Mouse (Mus musculus): ENCODE measurements around the gene Prpf4b. TPM values are rescaled to one million over a fixed set of nuclear protein-coding genes. Genes with fewer than 3 reads are reported as not detected.
A peak's percentile ranks its signal among the peaks of the same experiment; 100 is the strongest.
"Not testable (repeated sequence)": the region's sequence is repeated elsewhere in the genome, so short reads cannot be mapped to it uniquely, and the experiment has no call there.

The Prpf4b gene
- polyA plus RNA-seq, 1 experiment from 2014 or later = 72.2 TPM

GRCm38 (mm10) chr13:34873801-34874681 lies 1.1 kb upstream of the Prpf4b start:
- Histone ChIP-seq H3K4me1 (peaks cover 6% of the 10 kb centered on the region; the same call in 1 of the 2 replicates), H3K27me3 (replicated peaks) (no peaks in the 10 kb centered on the region), H3K36me3 (no peaks in the 10 kb centered on the region), H3K27ac (peak overlapping the region; percentile 99), H3K9me3 (no peaks in the 10 kb centered on the region), H3K4me2 (peak overlapping the region; percentile 66), H3K9ac (peak overlapping the region; percentile 6; the same call in 1 of the 2 replicates), H3K4me3 (replicated peaks) (peak overlapping the region; percentile 97)
- ATAC-seq (ENCODE audit: insufficient read depth, low FRiP score, low read depth) = peak; percentile 95
- WGBS = 3% methylated on average over 45 of the region's 45 CpGs

DNA sequence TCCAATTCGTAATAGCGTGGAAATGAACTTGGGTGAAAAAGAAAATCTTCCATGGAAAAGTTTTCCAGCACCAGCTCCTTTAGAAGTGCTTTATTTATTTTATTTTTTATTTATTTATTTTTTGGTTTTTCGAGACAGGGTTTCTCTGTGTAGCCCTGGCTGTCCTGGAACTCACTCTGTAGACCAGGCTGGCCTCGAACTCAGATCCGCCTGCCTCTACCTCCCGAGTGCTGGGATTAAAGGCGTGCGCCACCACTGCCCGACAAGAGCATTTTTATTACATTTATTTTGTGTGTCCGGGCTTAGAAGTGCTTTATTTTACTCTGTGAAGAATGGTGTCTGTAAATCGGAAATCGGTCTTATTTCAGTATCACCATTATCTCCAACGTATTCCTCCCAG lies 366 bp upstream of the Prpf4b start:
- Histone ChIP-seq H3K27ac (peak overlapping the region; percentile 99), H3K4me3 (replicated peaks) (peak overlapping the region; percentile 97), H3K4me2 (peak overlapping the region; percentile 66)
- WGBS = 14% methylated on average over 13 of the region's 13 CpGs
- H3K9me3 ChIP-seq; ATAC-seq (ENCODE audit: insufficient read depth, low FRiP score, low read depth); H3K4me1 ChIP-seq; H3K9ac ChIP-seq; H3K27me3 ChIP-seq (replicated peaks); H3K36me3 ChIP-seq: not testable (repeated sequence)

- peaks cover 6% of the 10 kb centered on the region; the same call in 1 of the 2 replicates for H3K4me1 ChIP-seq
- H3K9me3 ChIP-seq = no peaks in the 10 kb centered on the region
- under 1% methylated on average over 50 of the region's 50 CpGs for WGBS
- H3K4me3 ChIP-seq (replicated peaks) = peak overlapping the region; percentile 97
- H3K9ac ChIP-seq = peak overlapping the region; percentile 97
- H3K36me3 ChIP-seq = no peaks in the 10 kb centered on the region
- ATAC-seq (ENCODE audit: insufficient read depth, low FRiP score, low read depth) = peak; percentile 59
- H3K27me3 ChIP-seq (replicated peaks) = no peaks in the 10 kb centered on the region
- H3K27ac ChIP-seq = peak overlapping the region; percentile 99
- H3K4me2 ChIP-seq = peak overlapping the region; percentile 69
Measured at GRCm38 (mm10) chr13:34875741-34876445, 791 bp downstream of the Prpf4b start.

GRCm38 (mm10) chr13:34876481-34876880 lies 1.4 kb downstream of the Prpf4b start:
- Histone ChIP-seq H3K4me2 (peak overlapping the region; percentile 69), H3K9me3 (no peaks in the 10 kb centered on the region), H3K36me3 (no peaks in the 10 kb centered on the region), H3K9ac (peak overlapping the region; percentile 97), H3K4me1 (peaks cover 6% of the 10 kb centered on the region; the same call in 1 of the 2 replicates), H3K27me3 (replicated peaks) (no peaks in the 10 kb centered on the region), H3K4me3 (replicated peaks) (peak overlapping the region; percentile 97), H3K27ac (no peak overlapping the region)
- no peak for ATAC-seq (ENCODE audit: insufficient read depth, low FRiP score, low read depth)
- WGBS = under 1% methylated on average over 3 of the region's 3 CpGs

DNA sequence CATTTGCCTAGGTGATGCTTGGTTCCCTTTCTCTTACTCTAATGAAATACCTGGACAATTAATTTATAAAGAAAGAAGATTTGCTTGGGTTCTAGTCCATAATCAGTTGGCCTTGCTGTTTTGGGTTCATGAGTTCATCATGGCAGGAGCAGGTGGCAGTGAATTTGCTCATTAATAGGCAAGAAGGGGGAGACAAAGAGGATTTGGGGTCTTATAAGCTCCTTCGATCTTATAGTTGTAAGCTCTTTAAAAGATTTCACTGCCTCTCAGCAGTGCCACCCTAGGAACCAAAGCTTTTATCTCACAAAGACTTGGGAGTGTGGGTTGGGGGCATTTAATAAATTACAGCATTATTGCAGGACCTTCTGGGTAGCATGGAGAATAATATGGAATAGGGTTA lies 17.8 kb downstream of the Prpf4b start:
- WGBS = 96% methylated on average over 1 of the region's 1 CpGs
- Histone ChIP-seq H3K4me2 (no peak overlapping the region), H3K36me3 (peaks cover 46% of the 10 kb centered on the region), H3K4me1 (no peaks in the 10 kb centered on the region), H3K27ac (no peak overlapping the region), H3K27me3 (replicated peaks) (no peaks in the 10 kb centered on the region), H3K4me3 (replicated peaks) (no peak overlapping the region), H3K9me3 (no peaks in the 10 kb centered on the region), H3K9ac (no peak overlapping the region)
- ATAC-seq (ENCODE audit: insufficient read depth, low FRiP score, low read depth) = no peak

DNA sequence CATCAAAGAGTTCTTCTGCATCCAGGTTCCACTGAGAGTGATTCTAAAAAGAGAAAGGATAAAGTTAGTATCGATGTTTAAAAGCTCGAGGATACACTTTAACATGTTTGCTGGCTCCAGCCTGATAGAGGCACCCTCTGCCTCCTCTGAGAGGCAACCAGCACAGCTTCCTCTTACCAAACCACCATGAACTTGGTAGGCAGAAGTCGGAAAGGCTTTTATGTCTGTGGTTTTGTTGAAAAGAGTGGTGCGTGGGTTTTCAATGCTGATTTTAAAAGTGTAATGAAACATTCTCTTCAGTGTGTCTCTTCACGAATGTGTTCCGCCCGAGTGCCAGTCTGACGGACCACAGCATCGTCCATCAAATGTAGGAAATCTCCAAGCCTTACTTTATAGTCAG lies 39.5 kb downstream of the Prpf4b start:
- H3K4me3 ChIP-seq (replicated peaks) = no peak overlapping the region
- 75% methylated on average over 9 of the region's 9 CpGs for WGBS
- no peaks in the 10 kb centered on the region for H3K4me1 ChIP-seq
- H3K27me3 ChIP-seq (replicated peaks) = no peaks in the 10 kb centered on the region
- no peak for ATAC-seq (ENCODE audit: insufficient read depth, low FRiP score, low read depth)
- no peaks in the 10 kb centered on the region for H3K36me3 ChIP-seq
- H3K27ac ChIP-seq = no peak overlapping the region
- no peaks in the 10 kb centered on the region for H3K9me3 ChIP-seq
- H3K4me2 ChIP-seq = no peak overlapping the region
- no peak overlapping the region for H3K9ac ChIP-seq

DNA sequence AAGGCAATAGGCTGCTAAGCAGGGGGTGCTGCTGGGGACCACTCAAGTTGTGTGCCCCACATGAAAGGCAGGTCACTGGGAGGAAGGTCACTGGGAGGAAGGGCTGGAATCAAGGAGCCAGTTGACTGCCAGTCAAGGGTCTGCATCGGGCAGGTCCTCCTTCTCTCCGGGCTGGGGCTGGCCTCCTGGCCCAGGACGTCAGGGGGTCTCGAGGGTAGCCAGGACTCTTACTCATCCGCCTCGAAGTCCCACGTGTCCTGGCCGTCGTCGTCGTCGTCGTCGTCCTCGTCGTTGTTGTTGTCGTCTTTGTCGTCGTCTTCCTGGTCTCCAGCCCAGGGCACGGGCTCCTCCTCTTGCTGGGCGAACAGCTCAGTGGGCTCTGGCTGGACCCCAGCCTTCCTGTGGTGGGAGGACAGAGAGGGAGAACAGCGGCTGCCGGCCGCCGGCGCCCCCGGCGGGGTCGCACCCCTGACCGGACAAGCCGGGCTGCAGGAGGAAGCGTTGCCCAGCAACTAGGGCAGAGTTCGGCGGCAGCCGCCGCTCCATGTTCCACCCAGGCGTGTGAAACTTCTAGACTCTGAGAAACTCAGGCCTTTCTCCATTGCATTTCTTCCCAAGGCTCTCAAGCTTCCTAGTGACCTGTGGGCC lies 41.5 kb downstream of the Prpf4b start:
- WGBS = 34% methylated on average over 37 of the region's 37 CpGs
- no peaks in the 10 kb centered on the region for H3K9me3 ChIP-seq
- no peaks in the 10 kb centered on the region for H3K27me3 ChIP-seq (replicated peaks)
- no peak overlapping the region for H3K27ac ChIP-seq
- no peaks in the 10 kb centered on the region for H3K4me1 ChIP-seq
- no peaks in the 10 kb centered on the region for H3K36me3 ChIP-seq
- H3K4me3 ChIP-seq (replicated peaks) = peak overlapping the region; percentile 33
- H3K4me2 ChIP-seq = peak overlapping the region; percentile 60
- H3K9ac ChIP-seq = no peak overlapping the region
- ATAC-seq (ENCODE audit: insufficient read depth, low FRiP score, low read depth) = no peak

GRCm38 (mm10) chr13:34924210-34924609 lies 49.1 kb downstream of the Prpf4b start, which contains the start of the genes Fam217a and 4933417A18Rik:
Fam217a (minus strand) TSS chr13:34924310.
4933417A18Rik (plus strand) TSS chr13:34924409.
- Histone ChIP-seq H3K4me3 (replicated peaks) (no peak within 1 kb of the TSS), H3K9me3 (no peaks in the 10 kb centered on the region), H3K36me3 (no peaks in the 10 kb centered on the region), H3K27me3 (replicated peaks) (no peaks in the 10 kb centered on the region), H3K9ac (no peak within 1 kb of the TSS), H3K27ac (no peak within 1 kb of the TSS), H3K4me2 (no peak within 1 kb of the TSS), H3K4me1 (no peaks in the 10 kb centered on the region)
- 79% methylated on average over 4 of the region's 4 CpGs for WGBS
- no peak for ATAC-seq (ENCODE audit: insufficient read depth, low FRiP score, low read depth)

DNA sequence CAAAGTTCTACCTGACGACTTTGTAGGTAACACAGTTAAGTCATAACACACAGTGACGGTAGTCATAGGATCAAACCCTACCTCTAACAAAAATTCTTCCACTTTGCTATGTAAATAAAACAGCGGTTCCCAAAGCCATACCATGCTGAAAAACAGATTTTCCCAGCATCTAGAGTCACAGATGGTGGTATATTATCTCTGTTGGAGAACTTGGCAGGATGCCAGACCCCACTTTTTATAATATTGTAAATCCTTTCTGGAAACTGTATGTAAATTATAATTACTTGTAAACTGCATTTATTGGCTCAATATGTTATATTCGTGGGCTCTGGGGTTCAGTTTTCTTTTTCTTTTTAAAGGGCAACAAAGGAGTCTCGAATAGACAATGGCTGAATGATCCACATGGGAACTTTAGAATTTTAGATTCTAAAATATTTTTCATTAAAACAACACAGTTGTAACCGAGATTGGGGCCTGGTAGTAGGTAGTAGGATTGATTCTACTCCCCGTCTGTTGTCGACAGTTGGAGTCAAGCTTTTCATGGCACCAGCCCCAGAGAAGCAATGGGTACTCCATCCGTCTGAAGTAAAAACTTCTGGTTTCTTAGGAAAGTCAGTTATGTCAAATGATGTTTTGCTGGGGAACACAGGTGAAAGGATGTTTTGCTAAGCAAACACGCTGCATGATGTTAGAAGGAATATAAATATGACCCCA lies 60.0 kb downstream of the Prpf4b start:
- Histone ChIP-seq H3K27me3 (replicated peaks) (no peaks in the 10 kb centered on the region), H3K4me2 (no peak overlapping the region), H3K36me3 (no peaks in the 10 kb centered on the region), H3K4me1 (no peaks in the 10 kb centered on the region), H3K27ac (no peak overlapping the region), H3K4me3 (replicated peaks) (no peak overlapping the region), H3K9ac (no peak overlapping the region), H3K9me3 (no peaks in the 10 kb centered on the region)
- WGBS = 69% methylated on average over 10 of the region's 10 CpGs
- ATAC-seq (ENCODE audit: insufficient read depth, low FRiP score, low read depth) = no peak

GRCm38 (mm10) chr13:34942370-34942769 lies 67.3 kb downstream of the Prpf4b start:
- H3K4me2 ChIP-seq = no peak overlapping the region
- no peaks in the 10 kb centered on the region for H3K36me3 ChIP-seq
- no peak overlapping the region for H3K9ac ChIP-seq
- H3K4me3 ChIP-seq (replicated peaks) = no peak overlapping the region
- no peak overlapping the region for H3K27ac ChIP-seq
- ATAC-seq (ENCODE audit: insufficient read depth, low FRiP score, low read depth) = no peak
- H3K9me3 ChIP-seq = no peaks in the 10 kb centered on the region
- no peaks in the 10 kb centered on the region for H3K4me1 ChIP-seq
- no peaks in the 10 kb centered on the region for H3K27me3 ChIP-seq (replicated peaks)

- not testable (repeated sequence) for H3K4me2 ChIP-seq; H3K4me1 ChIP-seq; H3K9me3 ChIP-seq; H3K36me3 ChIP-seq; ATAC-seq (ENCODE audit: insufficient read depth, low FRiP score, low read depth); H3K27me3 ChIP-seq (replicated peaks); H3K4me3 ChIP-seq (replicated peaks); H3K9ac ChIP-seq; H3K27ac ChIP-seq
- 82% methylated on average over 2 of the region's 2 CpGs for WGBS
Measured at GRCm38 (mm10) chr13:34951437-34951836, 76.3 kb downstream of the Prpf4b start.

Measured in stomach, embryonic 15.5 days (tissue).